Mouse (Mus musculus): ENCODE data around the gene Rapgef6.
"Not testable (repeated sequence)": the region's sequence is repeated elsewhere in the genome, so short reads cannot be mapped to it uniquely, and the experiment has no call there.

Gene Rapgef6

GRCm38 (mm10) chr11:54574741-54575140 lies 52.1 kb downstream of the Rapgef6 start:
- DNase-seq (ENCODE audit: low spot score in 2 of 2), result no peak

- no peak for DNase-seq (ENCODE audit: low spot score in 2 of 2)
These were observed 69.9 kb downstream of the Rapgef6 start for GRCm38 (mm10) chr11:54592585-54592984.

- DNase-seq (ENCODE audit: low spot score in 2 of 2), result no peak
These were observed 71.4 kb downstream of the Rapgef6 start for GRCm38 (mm10) chr11:54594049-54594448.

GRCm38 (mm10) chr11:54595053-54595452 lies 72.4 kb downstream of the Rapgef6 start:
- no peak for DNase-seq (ENCODE audit: low spot score in 2 of 2)

GRCm38 (mm10) chr11:54595905-54596555 lies 73.4 kb downstream of the Rapgef6 start:
- DNase-seq (ENCODE audit: low spot score in 2 of 2), result no peak

GRCm38 (mm10) chr11:54597902-54598447 lies 75.3 kb downstream of the Rapgef6 start:
- no peak for DNase-seq (ENCODE audit: low spot score in 2 of 2)

- no peak for DNase-seq (ENCODE audit: low spot score in 2 of 2)
These were observed 78.5 kb downstream of the Rapgef6 start for GRCm38 (mm10) chr11:54601121-54601520.

- not testable (repeated sequence) for DNase-seq (ENCODE audit: low spot score in 2 of 2)
These were observed 80.1 kb downstream of the Rapgef6 start for GRCm38 (mm10) chr11:54602764-54603163.

- DNase-seq (ENCODE audit: low spot score in 2 of 2), result no peak
These were observed 81.8 kb downstream of the Rapgef6 start for GRCm38 (mm10) chr11:54604415-54604814.

GRCm38 (mm10) chr11:54613628-54614027 lies 91.0 kb downstream of the Rapgef6 start:
- no peak for DNase-seq (ENCODE audit: low spot score in 2 of 2)

DNA sequence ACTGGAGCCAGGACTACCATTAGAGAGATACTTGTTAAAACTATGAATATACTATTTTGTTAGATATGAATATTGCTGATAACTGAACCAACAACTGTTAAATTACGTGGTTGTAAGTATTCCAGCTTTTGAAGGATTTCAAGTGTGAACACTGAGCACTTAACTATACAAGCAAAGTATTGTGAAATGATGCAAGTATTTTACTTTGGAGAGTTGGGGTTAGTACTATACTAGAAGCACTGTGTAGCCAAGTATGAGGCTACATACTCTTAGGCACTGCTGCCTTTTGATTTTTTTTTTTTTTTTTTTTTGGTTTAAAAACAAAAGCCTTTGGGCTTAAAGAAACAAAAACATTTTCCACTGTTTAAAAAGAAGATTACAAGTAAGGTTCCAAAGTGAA lies 91.9 kb downstream of the Rapgef6 start:
- no peak for DNase-seq (ENCODE audit: low spot score in 2 of 2)

DNA sequence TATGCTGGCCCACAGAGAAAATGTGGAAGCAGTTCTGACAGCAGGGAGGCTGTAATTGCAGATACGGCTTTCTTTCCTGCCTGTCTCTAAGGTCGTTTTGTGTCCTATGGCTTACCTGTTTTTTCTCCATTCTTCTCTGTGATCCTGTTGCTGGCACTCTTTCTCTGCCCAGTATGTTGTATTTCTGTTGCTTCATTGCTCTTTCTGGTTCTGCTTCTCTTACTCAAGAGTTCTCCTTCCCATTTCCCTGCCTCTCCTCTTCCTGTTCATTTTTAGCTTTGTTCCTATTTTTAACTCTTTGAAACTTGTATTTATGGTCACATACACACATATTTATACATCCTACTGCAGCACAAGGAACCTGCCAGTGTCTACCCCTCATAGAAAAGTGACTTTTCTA lies 96.2 kb downstream of the Rapgef6 start:
- no peak for DNase-seq (ENCODE audit: low spot score in 2 of 2)

DNA sequence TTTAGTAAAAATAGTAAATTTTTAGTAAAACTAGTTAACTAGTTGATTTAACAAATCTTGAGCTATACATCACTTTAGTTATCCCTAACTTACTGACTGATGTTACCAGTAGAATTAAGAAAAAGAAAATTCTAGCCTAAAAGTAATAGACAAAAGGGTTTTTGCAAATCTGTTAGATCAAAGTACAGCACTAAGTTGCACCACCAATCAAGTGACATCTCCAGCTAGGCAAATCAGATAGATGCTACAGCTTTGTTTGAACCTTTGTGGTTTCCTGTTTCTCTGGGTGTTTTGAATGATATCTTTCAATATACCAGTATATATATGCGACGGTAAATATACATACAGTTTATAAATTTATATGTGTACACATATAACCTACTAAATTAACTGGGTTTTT lies 99.1 kb downstream of the Rapgef6 start:
- no peak for DNase-seq (ENCODE audit: low spot score in 2 of 2)

- DNase-seq (ENCODE audit: low spot score in 2 of 2), result no peak
These were observed 104.3 kb downstream of the Rapgef6 start for GRCm38 (mm10) chr11:54626905-54627304.

- no peak for DNase-seq (ENCODE audit: low spot score in 2 of 2)
These were observed 123.8 kb downstream of the Rapgef6 start for GRCm38 (mm10) chr11:54646420-54646819.

- DNase-seq (ENCODE audit: low spot score in 2 of 2), result no peak
These were observed 125.9 kb downstream of the Rapgef6 start for GRCm38 (mm10) chr11:54648573-54648972.

GRCm38 (mm10) chr11:54655420-54655819 lies 132.8 kb downstream of the Rapgef6 start:
- no peak for DNase-seq (ENCODE audit: low spot score in 2 of 2)

DNA sequence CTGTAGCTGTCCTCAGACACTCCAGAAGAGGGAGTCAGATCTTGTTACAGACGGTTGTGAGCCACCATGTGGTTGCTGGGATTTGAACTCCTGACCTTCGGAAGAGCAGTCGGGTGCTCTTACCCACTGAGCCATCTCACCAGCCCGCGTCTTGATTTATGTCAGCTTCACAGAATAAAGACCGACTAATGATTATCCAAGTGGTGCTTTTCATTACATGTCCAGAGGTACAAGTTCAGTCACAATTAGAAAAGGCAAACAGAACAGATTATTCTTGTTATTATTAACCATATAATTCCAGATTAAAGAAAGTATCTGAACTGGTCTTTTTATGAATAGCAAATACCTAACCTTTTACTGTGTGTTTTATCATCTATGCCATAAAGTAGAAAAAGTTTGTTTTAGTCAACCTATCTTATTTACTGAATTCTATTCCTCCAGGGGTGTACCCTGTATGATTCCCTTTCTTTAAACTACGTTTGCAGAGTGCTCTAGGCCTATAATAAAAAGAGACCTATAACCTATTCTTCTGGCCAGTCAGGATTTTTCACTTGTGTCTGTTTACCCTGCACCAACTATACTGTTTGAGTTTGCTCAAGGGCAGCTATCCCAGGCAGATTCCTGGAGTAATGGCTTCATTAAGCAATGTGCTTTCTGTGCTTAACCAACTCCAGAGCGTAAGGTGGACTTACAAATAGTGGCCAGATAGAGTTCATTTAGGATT lies 151.1 kb downstream of the Rapgef6 start:
- DNase-seq (ENCODE audit: low spot score in 2 of 2), result no peak

DNA sequence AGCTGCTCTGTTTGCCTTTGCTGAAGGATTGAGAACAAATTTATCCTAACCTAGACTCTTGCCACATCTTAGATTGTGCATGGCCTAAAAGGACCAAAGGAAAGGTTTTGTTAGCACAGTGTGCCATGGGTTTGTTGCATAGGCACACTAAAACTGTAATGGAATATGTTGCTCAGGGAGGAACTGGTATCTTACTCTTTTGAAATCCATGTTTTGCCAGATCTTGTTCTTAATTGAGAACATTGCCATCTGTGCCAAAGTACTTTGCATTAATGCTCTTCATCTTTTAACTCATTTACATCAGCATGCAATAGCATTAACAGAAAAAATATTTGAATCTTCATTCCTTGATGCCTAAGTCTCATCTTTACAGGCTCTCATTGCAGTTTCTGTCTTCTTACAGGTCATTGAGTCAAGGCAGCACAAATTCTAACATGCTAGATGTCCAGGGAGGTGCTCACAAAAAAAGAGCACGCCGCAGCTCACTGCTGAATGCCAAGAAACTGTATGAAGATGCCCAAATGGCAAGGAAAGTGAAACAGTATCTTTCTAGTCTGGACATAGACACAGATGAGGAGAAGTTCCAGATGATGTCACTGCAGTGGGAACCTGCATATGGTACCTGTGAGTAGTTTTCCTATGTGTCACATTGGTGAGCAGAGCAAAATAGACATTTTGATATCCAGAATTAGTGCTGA lies 153.3 kb downstream of the Rapgef6 start:
- DNase-seq (ENCODE audit: low spot score in 2 of 2), result no peak

GRCm38 (mm10) chr11:54679141-54679540 lies 156.5 kb downstream of the Rapgef6 start:
- no peak for DNase-seq (ENCODE audit: low spot score in 2 of 2)

GRCm38 (mm10) chr11:54684831-54685230 lies 162.2 kb downstream of the Rapgef6 start:
- no peak for DNase-seq (ENCODE audit: low spot score in 2 of 2)

DNA sequence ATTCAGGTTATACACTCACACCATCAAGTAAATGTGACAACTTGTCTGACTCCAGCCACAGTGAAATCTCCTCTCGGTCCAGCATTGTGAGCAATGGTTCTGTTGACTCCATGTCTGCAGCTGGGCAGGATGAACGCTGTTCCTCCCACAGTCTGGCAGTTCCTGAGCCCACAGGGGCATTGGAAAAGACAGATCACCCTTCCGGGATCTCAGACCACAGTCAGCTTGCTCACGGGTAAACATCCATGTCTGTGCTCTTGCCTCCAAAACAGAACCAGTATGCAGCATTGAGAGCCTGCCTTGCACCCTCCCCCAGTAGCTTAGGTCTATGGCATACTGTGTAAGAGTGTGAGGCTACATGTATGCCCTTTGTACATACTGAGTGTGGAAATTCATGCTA lies 167.5 kb downstream of the Rapgef6 start:
- DNase-seq (ENCODE audit: low spot score in 2 of 2), result no peak

DNA sequence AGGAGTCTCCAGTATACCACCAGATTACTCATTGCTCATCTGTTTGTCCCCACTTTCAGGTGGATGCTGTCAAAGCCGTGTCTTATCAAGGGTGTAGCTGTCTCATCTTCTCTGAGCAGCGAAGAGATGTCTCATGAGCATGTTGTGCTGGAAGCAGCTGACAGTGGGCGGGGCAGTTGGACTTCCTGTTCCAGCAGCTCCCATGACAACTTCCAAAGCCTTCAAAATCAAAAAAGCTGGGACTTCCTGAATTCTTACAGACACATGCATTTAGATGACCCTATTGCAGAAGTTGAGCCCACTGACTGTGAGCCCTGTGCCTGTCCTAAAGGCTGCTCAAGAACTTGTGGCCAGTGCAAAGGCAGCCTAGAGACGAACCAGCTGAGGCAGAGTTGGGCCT lies 168.5 kb downstream of the Rapgef6 start:
- DNase-seq (ENCODE audit: low spot score in 2 of 2), result no peak
